Mouse (Mus musculus) limb, embryonic 12.5 days (tissue): ENCODE measurements at regions not wholly inside any gene's neighbourhood (a gene's known extent, or its start where the extent isn't known, plus 50 kb on each side); places are given as distances from the start of the nearest gene placed in this dataset.

Experiments used
- ATAC-seq: fragments of 200-750 bp; cut with Nextera tagmentation; 2 replicates; pipeline ENCODE4 v1.8.0; 2017; ENCODE audit warnings: low read depth, moderate TSS enrichment; ENCODE audit not compliant: insufficient number of reproducible peaks, insufficient read depth, low FRiP score, low TSS enrichment
- H3K27ac ChIP-seq: fragments of 300-500 bp; sonication (generic); 2 replicates; pipeline ENCODE4 v1.5.1; 2016; ENCODE audit warnings: mild to moderate bottlenecking, moderate library complexity
- H3K27me3 ChIP-seq: fragments of 300-500 bp; sonication (generic); 2 replicates; pipeline ENCODE4 v1.6.1; 2016; ENCODE audit warnings: mild to moderate bottlenecking, moderate library complexity
- H3K36me3 ChIP-seq: fragments of 300-500 bp; sonication (generic); 2 replicates; pipeline ENCODE4 v1.6.1; 2016; ENCODE audit warnings: mild to moderate bottlenecking, moderate library complexity
- H3K4me1 ChIP-seq: fragments of 300-500 bp; sonication (generic); replicated peaks from 2 replicates; pipeline ENCODE4 v1.6.1; 2016
- H3K4me2 ChIP-seq: fragments of 300-500 bp; sonication (generic); 2 replicates; pipeline ENCODE4 v1.6.1; 2016; ENCODE audit warnings: mild to moderate bottlenecking, moderate library complexity
- H3K4me3 ChIP-seq: fragments of 300-500 bp; sonication (generic); replicated peaks from 2 replicates; pipeline ENCODE4 v1.5.1; 2016; ENCODE audit warnings: mild to moderate bottlenecking
- H3K9ac ChIP-seq: fragments of 300-500 bp; sonication (generic); replicated peaks from 2 replicates; pipeline ENCODE4 v1.6.1; 2016; ENCODE audit warnings: mild to moderate bottlenecking, moderate library complexity
- H3K9me3 ChIP-seq: fragments of 300-500 bp; sonication (generic); 2 replicates; pipeline ENCODE4 v1.6.1; 2016; ENCODE audit warnings: mild to moderate bottlenecking, moderate library complexity
- WGBS: fragments of 180-500 bp; shearing (Covaris S2); methylation state at CpG from one replicate; pipeline ENCODE4 v1.1.7; 2016; 5-methylcytosine and 5-hydroxymethylcytosine counted together

GRCm38 (mm10) chr7:98768460-98768859, 65.6 kb downstream of the Thap12 start:
- H3K9me3 ChIP-seq = no peaks in the 10 kb centered on the region
- H3K4me3 ChIP-seq = no peak overlapping the region
- H3K9ac ChIP-seq = no peak overlapping the region
- H3K27ac ChIP-seq = no peak overlapping the region
- no peak for ATAC-seq
- H3K27me3 ChIP-seq = peaks cover 29% of the 10 kb centered on the region; the same call in 1 of the 2 replicates
- no peaks in the 10 kb centered on the region for H3K36me3 ChIP-seq
- H3K4me1 ChIP-seq = peaks cover 41% of the 10 kb centered on the region
- no peak overlapping the region for H3K4me2 ChIP-seq
- WGBS = 85% methylated on average over 2 of the region's 2 CpGs

- Histone ChIP-seq H3K9me3 (no peaks in the 10 kb centered on the region), H3K27me3 (peaks cover 36% of the 10 kb centered on the region; the same call in 1 of the 2 replicates), H3K4me3 (no peak overlapping the region), H3K4me2 (no peak overlapping the region), H3K9ac (no peak overlapping the region), H3K4me1 (peaks cover 41% of the 10 kb centered on the region), H3K36me3 (no peaks in the 10 kb centered on the region), H3K27ac (0 out of 2 replicates have a peak overlapping the region, but pooled peaks have one; percentile 31)
- 65% methylated on average over 1 of the region's 1 CpGs for WGBS
- ATAC-seq = no peak
Measured at GRCm38 (mm10) chr7:98769111-98769734, 65.7 kb upstream of the Wnt11 start.

GRCm38 (mm10) chr7:98770257-98770890, 64.5 kb upstream of the Wnt11 start:
- H3K27ac ChIP-seq = 0 out of 2 replicates have a peak overlapping the region, but pooled peaks have one; percentile 42
- no peak overlapping the region for H3K4me3 ChIP-seq
- 10% methylated on average over 8 of the region's 8 CpGs for WGBS
- H3K9ac ChIP-seq = no peak overlapping the region
- peaks cover 41% of the 10 kb centered on the region for H3K4me1 ChIP-seq
- no peaks in the 10 kb centered on the region for H3K9me3 ChIP-seq
- H3K4me2 ChIP-seq = peak overlapping the region; percentile 31
- no peaks in the 10 kb centered on the region for H3K36me3 ChIP-seq
- H3K27me3 ChIP-seq = peaks cover 38% of the 10 kb centered on the region; the same call in 1 of the 2 replicates
- ATAC-seq = no peak

GRCm38 (mm10) chr7:98771134-98771775, 63.7 kb upstream of the Wnt11 start:
- Histone ChIP-seq H3K27me3 (peaks cover 39% of the 10 kb centered on the region; the same call in 1 of the 2 replicates), H3K9ac (no peak overlapping the region), H3K9me3 (no peaks in the 10 kb centered on the region), H3K4me3 (no peak overlapping the region), H3K27ac (no peak overlapping the region), H3K4me2 (no peak overlapping the region), H3K36me3 (no peaks in the 10 kb centered on the region), H3K4me1 (peaks cover 41% of the 10 kb centered on the region)
- ATAC-seq = no peak
- WGBS = 52% methylated on average over 7 of the region's 7 CpGs

GRCm38 (mm10) chr7:98774597-98774996, 60.3 kb upstream of the Wnt11 start:
- H3K4me2 ChIP-seq = no peak overlapping the region
- H3K9me3 ChIP-seq = no peaks in the 10 kb centered on the region
- H3K4me1 ChIP-seq = peaks cover 42% of the 10 kb centered on the region
- H3K27ac ChIP-seq = no peak overlapping the region
- H3K27me3 ChIP-seq = peaks cover 46% of the 10 kb centered on the region
- no peak overlapping the region for H3K4me3 ChIP-seq
- no peak overlapping the region for H3K9ac ChIP-seq
- WGBS = 59% methylated on average over 4 of the region's 4 CpGs
- no peaks in the 10 kb centered on the region for H3K36me3 ChIP-seq
- no peak for ATAC-seq

- Histone ChIP-seq H3K9ac (no peak overlapping the region), H3K4me3 (no peak overlapping the region), H3K9me3 (no peaks in the 10 kb centered on the region), H3K4me1 (peaks cover 38% of the 10 kb centered on the region), H3K36me3 (no peaks in the 10 kb centered on the region), H3K4me2 (no peak overlapping the region), H3K27me3 (peaks cover 45% of the 10 kb centered on the region), H3K27ac (no peak overlapping the region)
- no peak for ATAC-seq
- 77% methylated on average over 8 of the region's 8 CpGs for WGBS
Measured at GRCm38 (mm10) chr7:98775031-98775430, 59.9 kb upstream of the Wnt11 start.

- Histone ChIP-seq H3K27ac (no peak overlapping the region), H3K9me3 (no peaks in the 10 kb centered on the region), H3K4me1 (peaks cover 28% of the 10 kb centered on the region), H3K36me3 (no peaks in the 10 kb centered on the region), H3K4me3 (no peak overlapping the region), H3K9ac (no peak overlapping the region), H3K27me3 (peaks cover 53% of the 10 kb centered on the region), H3K4me2 (no peak overlapping the region)
- ATAC-seq = no peak
- 46% methylated on average over 3 of the region's 3 CpGs for WGBS
Measured at GRCm38 (mm10) chr7:98777304-98777849, 57.5 kb upstream of the Wnt11 start.

GRCm38 (mm10) chr7:98778929-98779328, 56.0 kb upstream of the Wnt11 start:
- no peaks in the 10 kb centered on the region for H3K9me3 ChIP-seq
- H3K36me3 ChIP-seq = no peaks in the 10 kb centered on the region
- H3K27me3 ChIP-seq = peaks cover 48% of the 10 kb centered on the region
- no peak overlapping the region for H3K4me2 ChIP-seq
- H3K27ac ChIP-seq = no peak overlapping the region
- H3K9ac ChIP-seq = no peak overlapping the region
- 0 out of 2 replicates have a peak, but pooled peaks have one; percentile 44 for ATAC-seq
- no peak overlapping the region for H3K4me3 ChIP-seq
- 14% methylated on average over 5 of the region's 5 CpGs for WGBS
- peaks cover 38% of the 10 kb centered on the region for H3K4me1 ChIP-seq

GRCm38 (mm10) chr7:98783521-98783920, 51.4 kb upstream of the Wnt11 start:
- Histone ChIP-seq H3K9me3 (no peaks in the 10 kb centered on the region), H3K4me1 (peaks cover 52% of the 10 kb centered on the region), H3K27ac (peak overlapping the region; percentile 83), H3K36me3 (no peaks in the 10 kb centered on the region), H3K27me3 (peaks cover 26% of the 10 kb centered on the region), H3K9ac (no peak overlapping the region), H3K4me3 (no peak overlapping the region), H3K4me2 (no peak overlapping the region)
- ATAC-seq = no peak
- 67% methylated on average over 5 of the region's 5 CpGs for WGBS

GRCm38 (mm10) chr7:98783954-98784353, 51.0 kb upstream of the Wnt11 start:
- H3K4me2 ChIP-seq = peak overlapping the region; percentile 31
- H3K4me3 ChIP-seq = no peak overlapping the region
- WGBS = 26% methylated on average over 7 of the region's 7 CpGs
- peak overlapping the region; percentile 83 for H3K27ac ChIP-seq
- peaks cover 30% of the 10 kb centered on the region for H3K27me3 ChIP-seq
- H3K9ac ChIP-seq = no peak overlapping the region
- no peaks in the 10 kb centered on the region for H3K9me3 ChIP-seq
- H3K4me1 ChIP-seq = peaks cover 48% of the 10 kb centered on the region
- no peaks in the 10 kb centered on the region for H3K36me3 ChIP-seq
- no peak for ATAC-seq

- Histone ChIP-seq H3K27me3 (peaks cover 35% of the 10 kb centered on the region), H3K4me2 (peak overlapping the region; percentile 31), H3K4me3 (no peak overlapping the region), H3K36me3 (no peaks in the 10 kb centered on the region), H3K9ac (no peak overlapping the region), H3K9me3 (no peaks in the 10 kb centered on the region), H3K27ac (peak overlapping the region; percentile 83), H3K4me1 (peaks cover 47% of the 10 kb centered on the region)
- peak; percentile 71 for ATAC-seq
- 11% methylated on average over 15 of the region's 15 CpGs for WGBS
Measured at GRCm38 (mm10) chr7:98784369-98784931, 50.5 kb upstream of the Wnt11 start.
